Mouse (Mus musculus): ENCODE data around the gene Ddah2. TPM values are rescaled to one million over a fixed set of nuclear protein-coding genes. Genes with fewer than 3 reads are reported as not detected.

Ddah2 gene
- total RNA-seq, 2 experiments from 2014 or later: 101 to 115 TPM

GRCm38 (mm10) chr17:35076507-35077176, 17.8 kb downstream of the Ddah2 start, which contains the start of gene Ly6g6e:
Gene Ly6g6e (plus strand): TSS chr17:35076902.
- DNase-seq: no peak
- intact Hi-C loops (cut with DNase I): no loop called here

DNA sequence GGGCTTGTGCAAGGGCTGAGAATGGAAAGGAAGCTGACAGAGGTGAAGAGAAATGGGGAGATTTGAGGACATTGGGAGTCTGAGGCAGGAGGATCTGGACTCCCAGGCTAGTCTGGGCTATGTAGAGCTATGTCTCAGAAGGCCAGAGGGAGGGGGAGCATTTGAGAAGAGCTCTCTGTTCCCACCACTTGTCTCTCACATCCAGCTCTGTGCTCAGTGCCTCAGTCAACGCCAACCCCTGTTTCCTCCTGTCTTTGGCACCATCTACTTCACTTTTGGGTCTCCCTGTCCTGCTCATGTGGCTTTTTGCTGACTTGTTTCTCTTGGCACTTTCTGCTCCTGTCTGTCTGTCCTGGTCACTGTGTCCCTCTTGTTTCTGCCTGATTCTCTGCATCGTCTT, 18.4 kb downstream of the Ddah2 start:
- intact Hi-C loops (cut with DNase I): no loop called here

GRCm38 (mm10) chr17:35077786-35078233, 19.0 kb downstream of the Ddah2 start, which contains the start of gene Ly6g6d:
Gene Ly6g6d (minus strand): TSS chr17:35078065.
- intact Hi-C loops (cut with DNase I): no loop called here
- DNase-seq: peak; percentile 46

More for the DNA sequence above, 18.4 kb downstream of the Ddah2 start:
- no peak for DNase-seq

- no peak for DNase-seq
- intact Hi-C loops (cut with DNase I): no loop called here
Measured at GRCm38 (mm10) chr17:35079778-35080177, 20.9 kb downstream of the Ddah2 start.

DNA sequence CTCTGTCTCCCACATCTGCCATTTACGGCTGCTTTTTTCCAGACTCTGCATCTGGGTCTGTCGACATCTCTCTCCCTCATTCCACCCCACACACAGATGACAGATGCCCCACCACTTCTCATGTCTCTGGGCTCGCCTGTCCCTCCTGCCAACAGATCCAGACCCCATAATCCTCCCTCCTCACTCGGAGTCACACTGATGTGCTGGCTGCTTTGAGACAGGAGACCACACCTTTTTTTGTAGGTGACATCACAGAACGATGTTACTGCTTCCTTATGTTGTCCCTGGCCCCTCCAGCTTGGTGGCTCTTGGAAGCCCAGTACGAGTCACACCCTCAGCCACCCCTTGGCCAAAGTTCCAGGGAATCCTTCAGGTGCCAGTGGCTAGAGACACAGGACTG, 21.4 kb downstream of the Ddah2 start:
- intact Hi-C loops (cut with DNase I): no loop called here
- DNase-seq: no peak

- no peak for DNase-seq
- intact Hi-C loops (cut with DNase I): no loop called here
Measured at GRCm38 (mm10) chr17:35080710-35081109, 21.9 kb downstream of the Ddah2 start.

- intact Hi-C loops (cut with DNase I): no loop called here
- DNase-seq: no peak
Measured at GRCm38 (mm10) chr17:35082841-35083576, 24.2 kb downstream of the Ddah2 start.

DNA sequence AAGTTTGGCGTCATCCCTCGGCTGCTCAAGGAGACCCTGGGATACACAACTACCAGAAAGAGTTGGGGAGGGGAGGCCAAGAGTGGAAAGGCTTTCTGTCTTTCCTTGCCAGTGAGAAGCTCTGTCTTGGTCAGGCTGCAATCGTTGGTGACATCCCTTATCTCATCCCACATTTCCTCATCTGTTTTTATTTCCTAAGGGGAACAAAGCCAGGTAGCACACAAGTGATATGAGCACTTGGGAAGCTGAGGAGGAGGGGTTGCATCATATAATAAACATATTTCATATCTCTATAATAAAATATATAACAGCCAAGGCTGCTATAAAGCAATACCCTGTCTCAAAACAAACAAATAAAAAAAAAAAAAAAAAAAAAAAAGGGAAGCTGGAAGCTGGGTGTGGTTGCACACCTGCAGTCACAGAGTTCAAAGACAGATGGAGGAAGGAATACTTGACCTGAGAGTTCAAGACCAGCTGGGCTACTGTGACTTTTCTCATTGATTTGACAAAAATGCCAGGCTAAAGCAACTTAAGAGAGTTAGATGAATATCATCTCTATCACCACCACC, 25.2 kb downstream of the Ddah2 start:
- DNase-seq: no peak
- intact Hi-C loops (cut with DNase I): no loop called here

GRCm38 (mm10) chr17:35085208-35085865, 26.5 kb downstream of the Ddah2 start, which contains the start of gene Ly6g6f:
Gene Ly6g6f (minus strand): TSS chr17:35085610.
- no peak for DNase-seq
- intact Hi-C loops (cut with DNase I): no loop called here

- intact Hi-C loops (cut with DNase I): no loop called here
- DNase-seq: no peak
Measured at GRCm38 (mm10) chr17:35088151-35088550, 29.3 kb downstream of the Ddah2 start.

DNA sequence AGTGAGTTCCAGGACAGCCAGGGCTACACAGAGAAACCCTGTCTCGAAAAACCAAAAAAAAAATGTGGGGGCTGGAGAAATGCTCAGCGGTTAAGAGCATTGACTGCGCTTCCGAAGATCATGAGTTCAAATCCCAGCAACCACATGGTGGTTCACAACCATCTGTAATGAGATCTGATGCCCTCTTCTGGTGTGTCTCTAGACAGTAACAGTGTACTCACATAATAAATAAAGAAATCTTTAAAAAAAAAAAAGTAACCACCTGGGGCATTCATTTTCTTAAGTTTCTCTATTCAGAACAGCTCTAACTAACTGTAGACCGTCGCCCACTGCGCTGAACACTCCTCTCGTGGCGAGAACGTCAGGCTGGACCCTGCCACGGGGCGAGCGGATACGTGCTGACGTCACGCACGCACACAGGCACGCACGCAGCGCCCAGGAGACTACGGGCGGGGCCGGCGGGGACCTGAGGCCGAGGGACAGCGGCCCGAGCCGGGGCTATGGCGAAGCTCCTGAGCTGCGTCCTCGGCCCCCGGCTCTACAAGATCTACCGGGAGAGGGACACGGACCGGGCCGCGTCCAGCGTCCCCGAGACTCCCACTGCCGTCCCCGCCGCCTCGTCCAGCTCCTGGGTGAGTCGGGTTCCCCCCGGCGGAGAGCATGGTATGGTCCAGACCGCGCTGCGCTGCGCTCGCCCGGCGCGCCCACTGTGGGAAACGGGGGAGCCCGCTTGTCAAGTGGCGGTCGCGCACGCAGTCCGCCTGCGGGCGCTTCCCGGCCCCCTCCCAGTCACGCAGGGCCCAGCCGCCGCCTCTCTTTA, 30.2 kb downstream of the Ddah2 start, which contains the start of gene Abhd16a:
Gene Abhd16a, plus strand, starts transcription at position 439 of the 820 bp plus-strand sequence.
- intact Hi-C loops (cut with DNase I): no loop called here
- peak; percentile 96 for DNase-seq

DNA sequence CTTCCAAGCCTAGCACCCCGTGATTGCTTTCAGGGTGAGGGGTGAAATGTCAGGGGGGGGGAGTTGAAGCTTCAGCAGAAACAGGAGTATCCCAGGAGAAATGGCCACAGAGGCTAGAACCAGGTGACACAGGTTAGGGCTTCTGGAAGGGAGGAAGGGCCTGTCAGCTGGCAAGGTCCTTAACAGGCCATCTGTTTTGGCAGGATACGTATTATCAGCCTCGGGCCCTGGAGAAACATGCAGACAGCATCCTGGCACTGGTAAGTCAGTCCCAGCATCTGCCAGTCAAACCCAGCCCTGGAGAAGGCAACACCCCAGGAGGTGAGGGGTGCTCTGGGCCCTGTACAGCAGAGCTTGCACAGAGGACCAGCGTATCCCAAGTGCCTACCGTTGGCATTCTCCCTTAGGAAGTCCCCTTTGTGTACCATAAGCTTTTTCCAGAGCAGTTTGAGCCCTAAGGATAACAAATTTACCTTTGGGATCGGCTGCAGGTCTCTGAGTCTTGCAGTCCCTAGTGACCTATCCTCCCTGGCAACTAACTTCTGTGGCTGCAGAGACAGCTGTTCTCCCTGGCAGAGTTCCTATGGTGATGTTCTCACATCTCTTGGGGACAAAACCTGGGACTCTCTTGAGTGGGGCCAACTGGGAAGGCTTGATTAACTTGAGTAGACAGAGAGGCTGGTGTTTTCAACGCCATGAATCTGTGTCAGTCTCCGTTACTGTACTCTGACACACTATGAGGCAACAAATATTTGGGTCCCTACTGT, 31.5 kb downstream of the Ddah2 start:
- intact Hi-C loops (cut with DNase I): no loop called here
- peak; percentile 78 for DNase-seq

DNA sequence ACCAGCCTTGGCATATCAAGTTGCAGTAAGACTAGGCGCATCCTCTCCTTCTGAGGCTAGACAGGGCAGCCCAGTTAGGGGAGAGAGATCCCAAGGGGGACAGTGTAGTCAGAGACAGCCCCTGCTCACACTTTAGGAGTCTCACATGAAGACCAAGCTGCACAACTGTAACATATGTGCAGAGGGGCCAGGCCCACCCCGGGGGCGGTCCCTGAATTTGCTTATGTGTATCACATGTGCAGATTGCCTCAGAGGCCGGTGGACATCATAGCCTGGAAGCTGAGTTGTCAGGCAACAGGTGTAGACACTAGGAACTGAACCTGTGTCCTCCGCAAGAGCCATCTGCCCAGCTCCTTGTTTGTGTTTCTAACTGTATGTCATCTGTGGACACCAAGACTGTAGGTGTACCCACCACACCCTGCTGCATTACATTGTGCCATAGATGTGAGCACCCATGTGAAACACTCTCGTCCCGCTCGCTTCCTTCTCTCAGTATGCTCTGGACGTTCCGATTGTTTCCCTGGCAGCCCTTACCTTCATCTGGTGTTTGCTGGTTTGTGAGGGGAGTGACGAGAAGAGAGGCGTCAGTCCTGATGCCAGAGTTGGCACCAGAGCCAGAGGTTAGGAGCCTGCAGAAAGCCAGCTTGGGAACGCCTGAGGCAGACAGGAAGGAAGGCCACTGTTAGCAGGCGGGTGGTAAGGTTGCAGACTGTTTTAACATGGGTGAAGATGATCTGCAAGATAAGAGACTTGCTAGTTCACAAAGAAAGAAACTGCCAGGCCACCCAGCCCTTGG, 33.8 kb downstream of the Ddah2 start:
- no peak for DNase-seq
- intact Hi-C loops (cut with DNase I): no loop called here

DNA sequence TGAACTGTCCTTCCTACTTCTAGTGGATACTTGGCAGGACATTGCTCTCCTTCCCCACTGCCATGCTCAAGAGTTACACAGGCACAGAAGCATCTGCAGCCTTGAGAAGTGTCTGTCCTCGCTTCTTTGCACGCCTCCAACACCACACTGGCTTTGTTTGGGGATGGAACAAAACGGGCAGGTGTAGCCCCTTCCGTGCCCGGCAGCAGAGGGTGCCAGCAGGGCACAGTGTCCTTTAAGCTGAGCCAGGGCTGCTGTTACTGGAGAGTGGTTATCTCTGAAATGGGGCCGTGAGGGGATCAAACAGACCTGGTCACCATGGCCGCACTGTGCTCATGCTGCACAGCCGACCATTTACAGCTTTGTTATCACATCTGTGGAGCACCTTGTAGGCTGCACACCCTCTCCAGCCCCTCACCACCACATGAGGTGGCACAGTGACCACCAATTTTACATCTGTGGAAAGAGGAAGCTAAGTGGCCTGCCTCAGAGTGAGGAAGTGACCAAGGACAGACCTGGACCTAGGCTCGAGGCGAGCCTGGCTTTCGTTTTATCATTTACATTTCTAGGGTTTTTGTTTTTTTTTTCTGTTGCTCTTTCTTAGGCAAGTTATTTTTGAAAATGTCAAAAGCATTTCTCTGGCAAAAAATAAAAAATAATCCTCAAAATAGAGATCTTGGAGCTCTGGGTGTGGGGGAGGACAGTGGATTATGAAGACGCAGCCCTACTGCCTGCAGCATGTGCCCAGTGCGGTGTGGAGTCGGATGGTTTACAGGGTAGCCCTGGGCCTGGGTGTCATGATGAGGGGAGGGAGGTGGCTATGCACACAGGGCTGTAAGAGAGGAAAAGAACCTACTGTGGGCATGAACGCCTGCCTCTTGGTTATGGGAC, 35.9 kb downstream of the Ddah2 start:
- intact Hi-C loops (cut with DNase I): no loop called here
- no peak for DNase-seq

- DNase-seq: no peak
- intact Hi-C loops (cut with DNase I): no loop called here
Measured at GRCm38 (mm10) chr17:35096597-35096996, 37.8 kb downstream of the Ddah2 start.

GRCm38 (mm10) chr17:35097164-35097655, 38.4 kb downstream of the Ddah2 start:
- DNase-seq: peak; percentile 61
- intact Hi-C loops (cut with DNase I): no loop called here

DNA sequence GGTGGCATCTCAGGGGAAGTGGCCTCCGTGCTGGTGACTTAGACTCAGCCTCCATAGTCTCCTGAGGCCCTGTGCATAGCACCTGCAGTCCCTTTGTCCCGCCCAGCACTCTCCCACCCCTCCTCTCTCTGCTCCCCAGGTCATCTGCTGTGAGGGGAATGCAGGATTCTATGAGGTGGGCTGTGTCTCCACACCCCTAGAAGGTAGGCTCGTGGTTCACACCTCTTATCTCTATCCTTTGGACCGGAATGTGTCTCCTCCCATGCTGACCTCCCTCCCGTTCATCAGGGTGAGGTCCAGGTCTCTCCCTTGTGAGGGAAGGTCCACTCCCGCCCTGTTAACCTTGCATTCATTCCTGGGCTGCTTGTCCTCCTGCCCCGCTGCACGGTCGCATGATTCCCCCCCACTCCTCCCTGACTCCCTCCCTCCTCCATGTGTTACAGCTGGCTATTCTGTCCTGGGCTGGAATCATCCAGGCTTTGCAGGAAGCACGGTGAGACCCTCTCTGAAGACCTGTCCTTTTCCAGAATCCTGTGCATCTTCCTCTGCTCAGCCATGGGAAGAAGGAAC, 41.4 kb downstream of the Ddah2 start:
- no peak for DNase-seq
- intact Hi-C loops (cut with DNase I): no loop called here
